Mouse (Mus musculus) large intestine, adult 2 months (tissue): Measurements from ENCODE around the gene AL607142.1. TPM values are rescaled to one million over a fixed set of nuclear protein-coding genes. Genes with fewer than 3 reads are reported as not detected.

Experiments
- DNase-seq: peaks from one replicate; pipeline ENCODE4 v3.0.0-alpha.2; 2012; ENCODE audit warnings: low read depth, low spot score
- WGBS: fragments of 180-500 bp; shearing (Covaris S2); methylation state at CpG from one replicate; pipeline ENCODE4 v1.1.7; 2018; 5-methylcytosine and 5-hydroxymethylcytosine counted together
- polyA plus RNA-seq: library from polyadenylated mRNA; depleted of rRNA; stranded (reverse); fragments of >200 nt; gene quantifications from 2 replicates; pipeline ENCODE4 v1.2.3, GENCODE M21; 2012

The AL607142.1 gene
- polyA plus RNA-seq, 1 experiment = not detected

DNA sequence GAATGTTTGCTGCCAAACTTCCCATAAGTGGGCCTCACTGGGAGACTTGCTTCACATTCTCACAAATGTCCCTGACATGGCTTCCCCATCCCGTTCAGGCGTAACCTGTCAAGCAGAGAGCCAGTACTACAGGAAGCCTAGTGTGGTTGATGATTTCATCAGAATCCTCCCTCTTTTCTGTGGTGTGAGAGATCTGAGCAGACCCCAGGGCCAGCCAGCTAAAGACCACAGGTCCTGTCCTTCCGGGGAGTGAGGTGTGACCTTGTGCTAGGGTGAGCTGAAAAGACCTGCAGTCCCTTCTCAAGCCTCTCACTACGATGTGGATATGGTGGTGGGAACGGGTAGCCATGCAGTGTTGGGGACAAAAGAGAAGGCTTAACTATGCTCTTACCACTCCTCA, 17.7 kb downstream of the AL607142.1 start:
- 93% methylated on average over 5 of the region's 5 CpGs for WGBS
- no peak for DNase-seq

DNA sequence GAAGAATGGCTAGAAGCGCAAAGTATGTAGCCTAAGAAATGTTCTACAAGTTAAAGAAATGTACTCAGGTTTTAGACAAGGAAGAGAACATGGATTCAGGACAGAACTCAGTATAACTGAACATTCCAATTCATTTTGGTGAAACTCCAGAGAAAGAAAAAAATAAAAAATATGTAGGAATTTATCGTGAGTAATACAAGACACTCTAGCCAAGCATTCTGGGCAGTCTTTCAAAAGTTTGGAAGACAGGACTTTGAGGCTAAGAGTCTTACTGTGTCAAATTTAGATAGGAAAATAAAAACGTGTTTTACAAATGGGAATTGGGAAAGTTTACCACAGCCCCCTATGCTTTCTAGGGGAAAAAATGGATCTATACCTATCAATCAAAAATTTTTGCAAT, 18.9 kb downstream of the AL607142.1 start:
- no peak for DNase-seq
- WGBS = 79% methylated on average over 3 of the region's 3 CpGs

DNA sequence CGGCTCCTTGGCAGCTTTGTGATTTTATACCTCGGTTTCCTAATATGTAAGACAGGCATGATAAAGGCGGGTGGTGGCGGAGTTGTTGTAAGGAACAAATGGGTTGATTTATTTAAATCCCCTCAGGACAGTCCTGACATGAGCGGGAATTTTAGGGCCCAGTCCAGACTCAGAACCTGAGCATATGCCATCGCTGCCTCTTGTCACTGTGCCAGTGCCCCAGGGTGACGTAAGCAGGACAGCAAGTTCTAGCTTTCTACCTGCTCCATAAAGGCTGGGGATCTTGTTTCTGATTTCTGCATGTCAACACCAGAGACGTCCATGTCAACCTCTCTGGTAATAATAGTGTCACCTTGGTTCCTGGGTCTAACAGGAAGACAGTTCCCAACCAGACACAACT, 24.7 kb downstream of the AL607142.1 start:
- no peak for DNase-seq
- WGBS = 89% methylated on average over 8 of the region's 8 CpGs

DNA sequence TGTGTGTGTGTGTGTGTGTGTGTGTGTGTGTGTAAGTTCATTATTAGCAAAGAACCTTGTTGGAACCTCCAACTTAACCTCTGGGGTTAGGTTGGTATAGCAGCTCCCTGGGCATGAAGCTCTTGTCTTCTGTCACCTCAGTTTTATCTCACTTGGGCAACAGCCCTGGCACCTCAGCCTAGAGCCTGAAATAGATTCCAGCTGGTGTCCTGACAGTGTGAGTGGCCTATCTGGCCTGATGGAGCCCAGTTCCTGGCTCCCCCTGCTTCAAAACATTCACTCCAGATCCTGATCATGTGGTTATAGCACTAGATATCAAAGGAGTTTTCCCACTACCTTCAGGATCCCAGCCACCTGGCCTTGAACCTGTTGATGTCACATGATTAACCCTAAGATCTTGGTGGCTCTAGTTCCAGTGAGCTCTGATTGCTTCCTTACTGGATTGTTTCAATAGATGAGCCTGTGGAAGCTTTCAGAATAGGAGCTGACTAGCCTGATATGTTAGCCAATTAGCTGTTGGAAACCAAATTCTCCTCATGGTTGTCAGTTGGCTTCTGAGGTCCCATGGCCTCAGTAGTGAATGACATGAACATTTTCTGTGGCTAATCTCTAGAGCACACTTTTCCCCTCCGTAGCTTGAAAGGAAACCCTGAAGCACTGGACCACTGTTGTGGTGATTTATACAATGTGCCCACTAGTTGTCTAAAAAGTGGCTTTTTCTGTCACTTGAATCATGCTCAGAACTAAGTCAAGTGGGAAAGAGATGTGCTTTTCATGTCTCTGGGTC, 27.4 kb downstream of the AL607142.1 start:
- WGBS = 98% methylated on average over 1 of the region's 1 CpGs
- no peak for DNase-seq

DNA sequence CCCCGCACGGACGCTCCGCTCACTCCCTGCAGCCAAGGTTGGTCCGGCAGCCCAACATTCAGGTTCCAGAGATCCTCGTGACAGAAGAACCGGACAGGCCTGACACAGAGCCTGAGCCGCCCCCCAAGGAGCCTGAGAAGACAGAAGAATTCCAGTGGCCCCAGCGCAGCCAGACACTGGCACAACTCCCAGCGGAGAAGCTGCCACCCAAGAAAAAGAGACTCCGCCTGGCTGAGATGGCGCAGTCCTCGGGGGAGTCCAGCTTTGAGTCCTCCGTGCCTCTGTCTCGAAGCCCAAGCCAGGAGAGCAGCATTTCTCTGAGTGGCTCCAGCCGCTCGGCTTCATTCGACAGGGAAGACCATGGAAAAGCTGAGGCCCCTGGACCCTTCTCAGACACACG, 32.1 kb downstream of the AL607142.1 start:
- no peak for DNase-seq
- WGBS = 95% methylated on average over 19 of the region's 19 CpGs

DNA sequence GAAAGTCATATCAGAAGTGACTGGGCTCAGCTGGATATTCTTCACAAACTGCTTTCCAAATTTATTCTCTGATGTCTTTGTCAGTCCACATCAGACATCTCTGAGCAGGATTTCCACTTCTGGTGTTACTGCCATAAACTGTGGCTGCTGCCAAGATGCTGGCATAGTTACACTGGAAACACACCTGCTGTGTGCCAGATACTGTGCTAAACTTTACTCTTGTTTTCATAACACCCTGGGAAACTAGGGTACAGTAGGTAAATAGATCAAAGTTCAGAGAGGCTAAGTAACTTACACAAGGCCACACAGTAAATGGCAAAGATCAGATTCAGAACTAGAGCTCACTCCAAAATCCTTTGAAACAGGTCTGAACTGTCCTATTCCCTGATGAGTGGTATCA, 36.4 kb downstream of the AL607142.1 start:
- DNase-seq = peak; percentile 32

DNA sequence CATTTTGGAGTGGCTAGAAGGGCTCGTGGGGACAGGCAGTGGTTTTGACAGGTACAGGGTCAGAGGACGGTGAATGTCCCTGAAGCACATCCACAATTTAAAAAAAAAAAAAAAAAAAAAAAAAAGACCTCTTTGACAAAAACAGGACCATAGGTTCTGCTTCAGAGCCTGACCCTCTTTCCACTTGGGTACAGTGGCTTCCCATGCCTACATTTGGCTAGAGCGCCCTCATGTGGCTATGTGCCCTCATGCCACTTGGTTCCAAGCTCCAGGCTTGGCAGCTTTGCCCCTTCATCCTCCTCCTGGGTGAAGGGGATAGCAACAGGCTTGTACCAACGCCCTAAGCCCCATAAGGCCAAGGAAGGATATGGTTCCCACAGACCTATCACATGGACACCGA, 39.8 kb downstream of the AL607142.1 start:
- WGBS = 54% methylated on average over 5 of the region's 5 CpGs
- peak; percentile 35 for DNase-seq

DNA sequence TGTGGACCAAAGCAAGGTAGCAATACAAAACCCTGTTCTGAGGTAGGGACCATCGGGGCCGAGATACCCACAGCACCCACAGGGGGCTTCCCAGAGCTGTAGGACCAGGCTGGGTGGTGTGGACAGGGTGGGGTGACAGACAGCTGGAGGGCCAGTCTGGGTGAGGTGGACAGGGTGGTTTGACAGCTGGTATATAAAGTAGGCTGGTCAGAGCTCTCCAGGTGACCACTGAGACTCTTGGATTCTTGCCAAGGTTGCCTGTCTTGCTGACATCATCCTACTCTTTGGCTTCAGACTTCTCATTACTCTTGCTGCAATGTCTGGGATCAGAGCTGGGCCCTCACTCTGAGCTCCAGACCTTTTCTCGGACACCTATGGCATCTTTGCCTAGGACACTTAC, 41.6 kb downstream of the AL607142.1 start:
- no peak for DNase-seq
- WGBS = 95% methylated on average over 3 of the region's 3 CpGs

DNA sequence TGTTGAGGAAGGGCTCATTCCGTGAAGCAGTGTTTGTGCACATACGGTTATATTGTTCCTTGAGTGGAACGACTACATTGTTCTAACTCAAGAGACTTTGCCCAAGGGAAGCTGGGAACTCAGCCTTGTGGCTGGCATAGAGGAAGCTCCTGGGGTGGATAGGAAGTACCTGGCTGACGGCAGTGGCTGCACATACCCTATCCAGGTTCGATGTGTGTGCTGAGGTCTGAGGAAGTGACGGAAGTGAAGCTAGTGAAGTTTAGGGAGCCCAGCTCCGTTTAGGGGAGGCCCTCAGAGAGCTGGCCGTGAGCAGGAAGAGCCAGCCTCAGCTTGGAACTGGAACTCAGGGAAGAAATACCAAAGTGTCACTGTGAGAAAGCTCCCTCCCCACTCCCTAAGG, 43.0 kb downstream of the AL607142.1 start:
- no peak for DNase-seq
- WGBS = 41% methylated on average over 8 of the region's 8 CpGs

DNA sequence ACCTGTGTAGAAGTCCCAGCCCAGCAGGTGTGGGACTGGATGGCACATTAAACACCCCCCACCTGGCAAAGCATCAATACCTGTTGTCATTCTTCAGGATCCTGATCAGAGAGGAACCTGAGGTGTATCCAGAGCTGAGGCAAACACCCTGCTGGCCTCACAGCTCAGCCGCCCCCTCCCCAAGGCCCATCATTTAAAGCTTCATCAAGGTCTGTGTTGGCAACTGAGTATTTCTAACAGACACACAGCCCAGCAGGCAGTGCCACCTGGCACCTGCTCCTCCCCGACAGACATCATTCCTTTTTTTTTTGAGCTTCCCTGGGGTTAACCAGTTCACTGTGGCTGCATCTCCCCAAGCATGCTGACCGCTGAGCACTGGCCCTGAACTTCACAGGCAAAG, 50.7 kb downstream of the AL607142.1 start:
- DNase-seq = no peak
- WGBS = 77% methylated on average over 3 of the region's 3 CpGs

DNA sequence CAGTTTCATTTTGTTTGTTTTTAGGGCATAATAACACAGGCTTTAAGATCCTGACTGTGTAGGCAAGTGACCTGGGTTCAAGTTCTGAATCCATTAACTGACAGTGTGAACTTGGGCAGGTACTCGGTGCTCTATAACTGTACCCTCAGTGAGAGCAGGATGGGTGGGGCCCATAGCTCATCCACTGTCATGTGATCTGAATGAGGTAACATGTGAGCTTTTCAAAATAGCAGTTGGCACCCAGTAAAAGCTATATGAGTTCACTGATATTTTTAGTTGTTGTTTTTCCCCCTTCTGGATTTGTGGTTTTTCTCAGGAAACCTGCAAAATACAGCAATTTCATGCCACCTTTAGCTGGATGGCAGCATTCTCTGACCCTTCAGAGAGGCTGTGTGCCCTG, 51.5 kb downstream of the AL607142.1 start:
- no peak for DNase-seq
- 35% methylated on average over 1 of the region's 1 CpGs for WGBS

DNA sequence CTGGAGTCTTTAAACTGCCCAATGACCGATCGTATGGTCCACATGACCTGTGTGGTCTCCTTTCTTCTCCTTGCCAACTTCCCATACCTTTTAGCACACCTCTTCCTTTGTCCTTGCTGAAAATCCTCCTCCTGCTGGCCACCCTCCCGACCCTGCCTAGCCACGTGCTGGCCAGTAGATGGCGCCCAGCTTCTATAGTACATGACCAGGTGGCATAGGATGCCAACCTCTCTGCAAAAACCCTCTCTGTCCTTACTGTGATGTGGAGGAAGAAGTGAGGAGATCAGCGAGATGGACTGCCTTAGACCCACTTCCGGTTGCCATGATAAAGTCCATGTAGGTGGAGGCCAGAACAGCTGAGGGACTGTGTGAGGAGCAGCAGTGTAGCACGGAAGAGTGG, 55.5 kb downstream of the AL607142.1 start:
- 21% methylated on average over 8 of the region's 8 CpGs for WGBS
- DNase-seq = peak; percentile 37

DNA sequence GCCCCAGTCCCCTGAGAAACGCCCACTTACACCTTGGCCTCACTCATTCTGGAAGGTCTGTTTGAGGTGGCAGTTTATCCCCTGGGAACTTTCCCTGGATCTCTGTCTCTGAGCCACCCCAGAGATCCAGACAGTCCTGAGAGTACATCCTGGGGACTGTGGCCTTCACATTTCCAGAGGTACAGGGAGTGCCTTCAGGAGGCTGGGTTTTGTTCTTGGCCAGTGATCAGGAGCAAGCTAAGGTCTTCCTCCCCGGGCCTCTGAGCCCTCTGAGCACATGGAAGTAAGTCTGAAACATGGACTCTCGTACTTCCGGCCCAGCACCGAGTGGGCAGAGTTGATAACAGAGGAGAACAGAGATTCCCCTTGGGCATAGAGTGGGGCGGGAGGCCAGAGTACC, 59.9 kb downstream of the AL607142.1 start:
- 82% methylated on average over 6 of the region's 6 CpGs for WGBS
- no peak for DNase-seq

DNA sequence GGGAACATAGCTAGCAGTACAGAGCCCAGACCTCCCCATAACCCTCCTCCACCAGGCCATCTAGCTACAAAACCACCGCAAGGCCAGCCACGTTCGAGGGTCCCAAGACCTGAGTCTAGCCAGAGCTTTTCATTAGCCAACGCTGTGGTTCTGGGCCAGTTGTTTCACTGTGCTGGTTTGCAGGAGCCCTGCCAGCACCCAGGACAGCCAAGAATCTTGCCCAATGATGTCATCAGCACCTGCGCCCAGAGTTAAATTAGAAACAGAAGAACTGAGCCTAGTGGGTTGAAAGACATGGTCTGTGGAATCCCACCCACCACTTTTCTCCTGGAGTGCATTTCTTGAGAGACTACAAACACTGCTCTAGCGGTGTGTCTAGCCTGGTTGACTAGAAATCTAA, 61.3 kb downstream of the AL607142.1 start:
- 83% methylated on average over 6 of the region's 6 CpGs for WGBS

DNA sequence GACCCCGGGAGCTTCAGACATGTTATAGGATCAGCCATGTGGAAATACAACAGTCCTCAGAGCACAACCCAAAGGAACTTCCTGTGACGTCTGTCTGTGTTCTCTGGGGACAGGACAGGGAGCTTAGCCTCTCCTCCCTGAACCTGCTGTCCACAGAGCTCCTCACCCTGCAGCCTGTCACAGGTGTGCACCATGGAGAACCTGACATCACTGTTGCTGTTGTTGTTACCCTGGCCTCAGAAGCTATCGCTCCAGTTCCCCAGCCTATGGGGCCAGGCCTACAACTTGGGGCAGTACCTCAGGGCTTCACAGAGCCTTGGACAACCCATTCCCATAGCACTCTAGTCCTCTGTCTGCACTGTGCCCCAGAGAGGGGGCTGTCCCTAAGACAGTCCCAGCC, 62.5 kb downstream of the AL607142.1 start:
- DNase-seq = no peak
- 93% methylated on average over 3 of the region's 3 CpGs for WGBS

More for the DNA sequence above, 61.3 kb downstream of the AL607142.1 start:
- no peak for DNase-seq

DNA sequence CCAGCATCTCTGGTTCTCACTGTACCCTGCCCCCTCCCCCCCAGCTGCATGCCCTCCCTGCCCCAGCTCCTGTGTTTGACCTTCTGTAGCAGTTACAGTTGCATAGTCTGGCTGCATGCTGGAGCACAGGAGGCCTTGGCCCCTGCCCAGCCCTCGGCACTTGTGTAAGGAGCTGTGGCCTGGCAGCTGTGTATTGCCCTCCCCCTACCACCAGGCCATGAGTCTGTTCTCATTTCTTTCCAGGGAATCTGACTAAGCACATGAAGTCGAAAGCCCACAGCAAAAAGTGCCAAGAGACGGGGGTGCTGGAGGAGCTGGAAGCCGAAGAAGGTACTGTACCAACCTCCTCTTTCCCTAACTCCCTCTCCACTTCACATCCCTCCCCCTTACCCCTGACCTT, 63.2 kb downstream of the AL607142.1 start:
- no peak for DNase-seq
- WGBS = 71% methylated on average over 4 of the region's 4 CpGs

DNA sequence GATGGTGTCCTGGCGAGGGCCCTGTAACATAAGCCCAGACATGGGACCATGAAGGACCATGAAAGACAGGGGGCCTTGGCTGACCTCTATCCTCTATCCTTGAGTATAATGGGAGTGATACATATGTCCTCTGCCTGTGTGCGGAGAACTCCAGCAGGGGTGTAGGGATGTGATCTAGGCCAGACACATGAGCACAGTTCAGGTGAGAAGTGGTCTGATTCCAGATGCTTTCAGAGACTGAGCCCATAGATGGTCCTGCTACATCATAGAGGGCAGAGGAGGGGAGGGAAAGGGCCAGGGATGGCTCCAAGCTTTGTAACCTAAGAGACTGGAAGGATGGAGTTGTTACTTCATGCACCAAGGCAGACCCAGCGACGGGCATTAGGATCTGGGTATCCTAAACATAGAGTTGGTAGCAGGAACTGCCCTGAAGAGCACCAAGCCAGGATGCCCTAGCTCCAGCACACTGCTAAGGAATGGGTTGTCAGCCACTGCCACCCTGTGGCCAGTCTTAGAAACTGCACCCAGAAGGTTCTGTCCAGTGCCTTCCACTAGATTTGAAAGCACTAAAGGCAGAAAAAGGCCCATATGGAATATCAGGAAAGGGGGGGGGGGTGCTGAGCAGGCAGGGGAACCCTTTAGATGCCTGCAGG, 64.6 kb downstream of the AL607142.1 start:
- no peak for DNase-seq
- 46% methylated on average over 4 of the region's 4 CpGs for WGBS

DNA sequence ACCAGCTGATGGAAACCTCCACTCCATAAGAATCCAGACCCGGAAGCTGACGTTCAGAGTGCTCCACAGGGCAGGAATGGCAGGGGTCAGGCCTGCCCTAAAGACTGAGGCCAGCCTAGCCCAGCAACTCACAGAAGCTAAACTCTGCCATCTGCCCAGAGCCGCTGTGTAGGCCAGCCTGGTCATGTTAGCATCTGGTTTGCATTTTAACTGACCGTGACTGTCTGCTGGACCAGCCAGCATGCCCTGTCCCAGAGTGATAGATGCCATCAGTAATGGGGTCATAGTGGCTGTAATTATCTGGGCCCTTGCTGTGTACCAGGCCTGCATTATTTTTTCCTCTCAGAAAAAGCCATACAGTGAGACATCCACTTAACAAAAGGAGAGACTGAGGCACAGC, 66.1 kb downstream of the AL607142.1 start:
- DNase-seq = no peak
- WGBS = 87% methylated on average over 4 of the region's 4 CpGs

DNA sequence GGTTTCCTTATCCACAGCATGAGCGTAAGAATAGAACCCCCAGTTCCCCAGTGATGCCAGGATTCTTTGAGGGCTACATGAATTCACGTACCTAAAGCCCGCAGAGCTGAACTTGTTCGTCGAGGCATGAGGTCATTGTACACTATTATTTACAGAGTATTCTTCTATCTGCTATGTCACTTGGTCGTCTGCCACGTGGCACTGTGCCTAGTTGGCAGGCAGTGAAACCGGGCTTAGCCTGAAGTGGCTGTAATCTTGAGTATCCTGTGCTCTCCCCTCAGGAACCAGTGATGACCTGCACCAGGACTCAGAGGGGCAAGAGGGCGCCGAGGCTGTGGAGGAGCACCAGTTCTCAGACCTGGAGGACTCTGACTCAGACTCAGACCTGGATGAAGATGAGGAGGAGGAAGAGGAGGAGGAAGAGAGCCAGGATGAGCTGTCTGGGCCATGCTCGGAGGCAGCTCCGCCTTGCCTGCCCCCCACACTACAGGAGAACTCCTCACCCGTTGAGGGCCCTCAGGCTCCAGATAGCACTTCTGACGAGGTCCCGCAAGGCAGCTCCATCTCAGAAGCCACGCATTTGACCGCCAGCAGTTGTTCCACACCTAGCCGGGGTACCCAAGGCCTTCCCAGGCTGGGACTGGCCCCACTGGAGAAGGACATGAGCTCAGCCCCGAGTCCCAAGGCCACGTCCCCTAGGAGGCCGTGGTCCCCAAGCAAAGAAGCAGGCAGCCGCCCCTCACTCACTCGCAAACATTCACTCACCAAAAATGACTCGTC, 66.8 kb downstream of the AL607142.1 start:
- 56% methylated on average over 24 of the region's 24 CpGs for WGBS
- DNase-seq = peak; percentile 38

DNA sequence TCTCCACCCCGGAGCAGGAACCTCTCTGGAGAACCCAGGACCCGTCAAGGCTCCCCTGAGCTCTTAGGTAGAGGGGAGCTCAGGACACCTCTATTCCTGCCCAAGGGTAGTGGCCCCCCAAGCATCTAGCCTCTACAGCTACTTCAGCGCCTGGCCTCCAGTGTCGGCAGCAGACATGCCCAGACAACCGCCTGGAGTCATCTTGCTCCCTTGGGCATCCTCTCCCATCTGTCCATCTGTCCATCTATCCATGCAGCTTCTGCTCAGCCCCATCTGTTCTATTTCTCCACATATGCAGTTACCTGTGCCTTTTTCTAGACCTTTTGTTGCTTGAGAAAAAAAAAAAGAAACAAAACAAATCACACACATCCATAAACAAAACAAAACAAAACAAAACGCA, 69.4 kb downstream of the AL607142.1 start:
- 90% methylated on average over 6 of the region's 6 CpGs for WGBS
- DNase-seq = no peak

DNA sequence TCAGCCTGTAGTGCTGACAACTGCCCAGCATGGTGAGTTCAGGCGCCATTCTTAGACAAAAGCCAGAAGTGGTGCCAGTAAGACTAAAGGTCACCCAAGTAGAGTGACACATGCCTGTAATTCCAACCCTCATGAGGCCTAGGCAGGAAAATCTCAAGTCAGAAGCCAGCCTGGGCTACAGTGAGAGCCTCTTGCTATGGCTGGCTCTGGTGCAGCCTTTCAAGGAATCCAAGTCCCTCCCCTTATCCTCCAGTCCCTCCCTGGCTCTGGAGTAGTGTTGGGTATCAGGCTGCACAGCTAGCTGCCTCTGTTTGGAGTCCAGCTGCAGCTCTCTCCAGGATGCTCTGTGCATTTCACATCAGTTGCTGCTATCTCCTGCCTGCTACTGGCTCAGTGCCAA, 77.0 kb downstream of the AL607142.1 start:
- DNase-seq = no peak
- 39% methylated on average over 1 of the region's 1 CpGs for WGBS
